Mouse (Mus musculus) hematopoietic stem cell, adult 5-6 weeks (primary cell): ENCODE data around the gene Atp6v1b1. TPM values are rescaled to one million over a fixed set of nuclear protein-coding genes. Genes with fewer than 3 reads are reported as not detected.

Experiments
- ATAC-seq, 2 experiments: fragments of 125-278 bp in 1 of 2; replicated peaks in 1 of 2; 2 replicates each; pipeline ENCODE4 v1.8.0; 2016 to 2017; ENCODE audit warnings: inconsistent platforms in 2 of 2, mild to moderate bottlenecking in 2 of 2, moderate number of reproducible peaks in 2 of 2, low read depth in 1 of 2, moderate TSS enrichment in 1 of 2; ENCODE audit not compliant: low FRiP score in 2 of 2, poor library complexity in 2 of 2, severe bottlenecking in 2 of 2, insufficient read depth in 1 of 2, low TSS enrichment in 1 of 2
- total RNA-seq: library from RNA; stranded (forward); fragments of 172-1452, 232-1000 nt; gene quantifications from 2 replicates; pipeline ENCODE4 v1.2.3, GENCODE M21; 2017

The Atp6v1b1 gene
- not detected in 2 replicates for total RNA-seq

- ATAC-seq: no peak
Measured at GRCm38 (mm10) chr6:83742761-83743160, at the start of gene Atp6v1b1. Gene Atp6v1b1, plus strand, starts transcription at chr6:83742990.

- peak in 1 of 2 experiments; percentile 56; a peak in 1 of 4 replicates for ATAC-seq
Measured at GRCm38 (mm10) chr6:83693835-83694234, 49.0 kb upstream of the Atp6v1b1 start.

GRCm38 (mm10) chr6:83695731-83696130, 47.1 kb upstream of the Atp6v1b1 start:
- ATAC-seq: no peak

- no peak for ATAC-seq
Measured at GRCm38 (mm10) chr6:83696684-83697083, 46.1 kb upstream of the Atp6v1b1 start.

GRCm38 (mm10) chr6:83697932-83698331, 44.9 kb upstream of the Atp6v1b1 start:
- no peak for ATAC-seq

GRCm38 (mm10) chr6:83699971-83700370, 42.8 kb upstream of the Atp6v1b1 start:
- no peak for ATAC-seq

- ATAC-seq: no peak
Measured at GRCm38 (mm10) chr6:83701001-83701400, 41.8 kb upstream of the Atp6v1b1 start.

- ATAC-seq: no peak
Measured at GRCm38 (mm10) chr6:83702146-83702999, 40.4 kb upstream of the Atp6v1b1 start.

GRCm38 (mm10) chr6:83703000-83703721, 39.6 kb upstream of the Atp6v1b1 start:
- ATAC-seq: peak; percentile 5 to 20; a peak in 1 of 4 replicates

GRCm38 (mm10) chr6:83703722-83704078, 39.1 kb upstream of the Atp6v1b1 start:
- 0 out of 4 replicates have a peak, but pooled peaks have one; percentile 10 to 17 for ATAC-seq

- ATAC-seq: no peak
Measured at GRCm38 (mm10) chr6:83704294-83704693, 38.5 kb upstream of the Atp6v1b1 start.

GRCm38 (mm10) chr6:83704701-83705100, 38.1 kb upstream of the Atp6v1b1 start:
- no peak for ATAC-seq

GRCm38 (mm10) chr6:83707738-83708510, 34.9 kb upstream of the Atp6v1b1 start:
- no peak for ATAC-seq

- ATAC-seq: no peak
Measured at GRCm38 (mm10) chr6:83710361-83711066, 32.3 kb upstream of the Atp6v1b1 start.

GRCm38 (mm10) chr6:83711067-83711675, 31.6 kb upstream of the Atp6v1b1 start, which contains the start of gene Vax2:
Gene Vax2, plus strand, starts transcription at chr6:83711264.
- ATAC-seq: peak in 1 of 2 experiments; percentile 19; a peak in 1 of 4 replicates

- no peak for ATAC-seq
Measured at GRCm38 (mm10) chr6:83711725-83712475, 30.9 kb upstream of the Atp6v1b1 start.
